Mouse (Mus musculus) ES-Bruce4 (cell line): Measurements from ENCODE around the gene Slc7a8. TPM values are rescaled to one million over a fixed set of nuclear protein-coding genes. Genes with fewer than 3 reads are reported as not detected.

Experiments
- H3K27ac ChIP-seq: 2 replicates; pipeline ENCODE4 v1.5.1; 2012; ENCODE audit warnings: low read length, inconsistent platforms; ENCODE audit not compliant: insufficient read depth
- H3K27me3 ChIP-seq: 2 replicates; pipeline ENCODE4 v1.6.1; 2012; ENCODE audit warnings: mild to moderate bottlenecking, low read length, inconsistent platforms; ENCODE audit not compliant: control insufficient read depth, poor library complexity, insufficient read depth, severe bottlenecking
- H3K36me3 ChIP-seq: 2 replicates; pipeline ENCODE4 v1.6.1; 2012; ENCODE audit warnings: inconsistent platforms, mild to moderate bottlenecking, low read length, moderate library complexity; ENCODE audit not compliant: control insufficient read depth, poor library complexity, insufficient read depth, severe bottlenecking
- H3K4me1 ChIP-seq: one replicate; pipeline ENCODE4 v1.8.1; 2011; ENCODE audit warnings: low read length; ENCODE audit not compliant: control insufficient read depth, insufficient read depth
- H3K4me3 ChIP-seq: 2 replicates; pipeline ENCODE4 v1.5.1; 2011; ENCODE audit warnings: low read depth, mild to moderate bottlenecking, low read length
- H3K9ac ChIP-seq: 2 replicates; pipeline ENCODE4 v1.6.1; 2012; ENCODE audit warnings: low read depth, mild to moderate bottlenecking, inconsistent platforms; ENCODE audit not compliant: poor library complexity, severe bottlenecking
- H3K9me3 ChIP-seq: replicated peaks from 2 replicates; pipeline ENCODE4 v1.6.1; 2012; ENCODE audit warnings: mild to moderate bottlenecking, low read length, inconsistent platforms; ENCODE audit not compliant: control insufficient read depth, poor library complexity, insufficient read depth, severe bottlenecking
- CTCF ChIP-seq: IDR thresholded peaks from one replicate; pipeline ENCODE4 v1.8.1; 2011; ENCODE audit warnings: low read depth, low read length
- EP300 ChIP-seq: IDR thresholded peaks from 2 replicates; pipeline ENCODE4 v1.6.1; 2011; ENCODE audit warnings: low read depth, low read length; ENCODE audit not compliant: insufficient read depth
- POLR2A ChIP-seq: IDR thresholded peaks from one replicate; pipeline ENCODE4 v1.8.1; 2011; ENCODE audit warnings: low read length; ENCODE audit not compliant: insufficient read depth
- polyA plus RNA-seq: library from polyadenylated mRNA; stranded (reverse); fragments of >200 nt; gene quantifications from 2 replicates; pipeline ENCODE4 v1.2.4, GENCODE M21; 2011; ENCODE audit warnings: low read depth; ENCODE audit not compliant: missing spikeins, insufficient read depth, insufficient read length

The Slc7a8 gene
- polyA plus RNA-seq, 1 experiment, result 2.0 TPM

GRCm38 (mm10) chr14:54786489-54786888 lies 4.7 kb upstream of the Slc7a8 start:
- Histone ChIP-seq H3K4me1 (no peaks in the 10 kb centered on the region), H3K9me3 (no peaks in the 10 kb centered on the region), H3K9ac (no peak overlapping the region), H3K27ac (no peak overlapping the region), H3K27me3 (no peaks in the 10 kb centered on the region), H3K36me3 (no peaks in the 10 kb centered on the region), H3K4me3 (no peak overlapping the region)
- TF ChIP-seq POLR2A, result no peak
- TF ChIP-seq EP300, result no peak
- TF ChIP-seq CTCF, result no peak

- Histone ChIP-seq H3K36me3 (no peaks in the 10 kb centered on the region), H3K4me3 (no peak overlapping the region), H3K9ac (no peak overlapping the region), H3K4me1 (no peaks in the 10 kb centered on the region), H3K27ac (no peak overlapping the region), H3K9me3 (no peaks in the 10 kb centered on the region), H3K27me3 (no peaks in the 10 kb centered on the region)
- TF ChIP-seq CTCF, result peak; percentile 90
- TF ChIP-seq EP300, result no peak
Observed at GRCm38 (mm10) chr14:54785898-54786297, 4.2 kb upstream of the Slc7a8 start.

GRCm38 (mm10) chr14:54782971-54783370 lies 1.2 kb upstream of the Slc7a8 start:
- Histone ChIP-seq H3K27ac (no peak overlapping the region), H3K27me3 (0 out of 2 replicates have a peak, but pooled peaks cover 4% of the 10 kb centered on the region), H3K4me1 (no peaks in the 10 kb centered on the region), H3K4me3 (no peak overlapping the region), H3K9me3 (no peaks in the 10 kb centered on the region), H3K36me3 (no peaks in the 10 kb centered on the region), H3K9ac (no peak overlapping the region)
- TF ChIP-seq CTCF (no peak), EP300 (no peak), POLR2A (no peak)

- TF ChIP-seq CTCF (no peak), POLR2A (no peak), EP300 (no peak)
- no peaks in the 10 kb centered on the region for H3K4me1 ChIP-seq
- 0 out of 2 replicates have a peak, but pooled peaks cover 4% of the 10 kb centered on the region for H3K27me3 ChIP-seq
- no peak overlapping the region for H3K27ac ChIP-seq
- H3K9me3 ChIP-seq, result no peaks in the 10 kb centered on the region
- H3K4me3 ChIP-seq, result peak overlapping the region; percentile 47
- H3K36me3 ChIP-seq, result no peaks in the 10 kb centered on the region
- peak overlapping the region; percentile 0; the same call in 1 of the 2 replicates for H3K9ac ChIP-seq
Observed at GRCm38 (mm10) chr14:54780836-54781609, 723 bp downstream of the Slc7a8 start.

- H3K27me3 ChIP-seq, result 0 out of 2 replicates have a peak, but pooled peaks cover 4% of the 10 kb centered on the region
Observed at GRCm38 (mm10) chr14:54780084-54780483, 1.7 kb downstream of the Slc7a8 start.

GRCm38 (mm10) chr14:54777893-54778292 lies 3.9 kb downstream of the Slc7a8 start:
- H3K4me1 ChIP-seq, result no peaks in the 10 kb centered on the region
- no peak overlapping the region for H3K27ac ChIP-seq
- H3K9me3 ChIP-seq, result no peaks in the 10 kb centered on the region
- no peaks in the 10 kb centered on the region for H3K36me3 ChIP-seq
- no peak for TF ChIP-seq CTCF
- no peak for TF ChIP-seq EP300
- TF ChIP-seq POLR2A, result no peak
- 0 out of 2 replicates have a peak, but pooled peaks cover 4% of the 10 kb centered on the region for H3K27me3 ChIP-seq
- H3K9ac ChIP-seq, result no peak overlapping the region
- no peak overlapping the region for H3K4me3 ChIP-seq

More at GRCm38 (mm10) chr14:54780084-54780483, 1.7 kb downstream of the Slc7a8 start:
- no peak for TF ChIP-seq CTCF
- no peak for TF ChIP-seq POLR2A
- no peak for TF ChIP-seq EP300
- Histone ChIP-seq H3K36me3 (no peaks in the 10 kb centered on the region), H3K4me1 (no peaks in the 10 kb centered on the region), H3K9me3 (no peaks in the 10 kb centered on the region), H3K27ac (no peak overlapping the region), H3K9ac (no peak overlapping the region), H3K4me3 (no peak overlapping the region)
